Mouse (Mus musculus) neural tube, embryonic 10.5 days (tissue): ENCODE results near the gene Cbx5.
A peak's percentile ranks its signal among the peaks of the same experiment; 100 is the strongest.

Experiments used
- DNase-seq: peaks from one replicate; pipeline ENCODE4 v3.0.0-alpha.2; 2017; ENCODE audit warnings: low spot score; ENCODE audit errors: extremely low spot score

Gene Cbx5

DNA sequence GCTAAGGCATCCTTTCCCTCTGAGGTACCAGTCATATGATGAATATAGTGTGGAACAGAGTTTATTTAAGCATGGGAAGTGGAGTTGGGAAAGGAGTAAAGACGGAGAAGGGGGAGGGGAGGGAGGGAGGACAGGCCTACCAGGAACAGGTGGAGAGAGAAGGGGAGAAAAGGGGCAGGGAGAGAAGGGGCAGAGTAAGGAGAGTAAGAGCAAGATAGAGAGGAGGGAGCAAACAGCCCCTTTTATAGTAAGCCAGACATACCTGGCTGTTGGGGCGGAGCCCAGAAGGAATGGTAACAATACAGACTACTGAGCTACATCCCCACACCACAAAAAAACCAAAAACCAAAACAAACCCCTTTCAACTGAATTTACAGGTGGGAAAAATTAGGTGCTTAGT is 23.6 kb downstream of the Cbx5 start:
- no peak for DNase-seq

GRCm38 (mm10) chr15:103214971-103215907 is 24.4 kb downstream of the Cbx5 start:
- peak; percentile 92 for DNase-seq

DNA sequence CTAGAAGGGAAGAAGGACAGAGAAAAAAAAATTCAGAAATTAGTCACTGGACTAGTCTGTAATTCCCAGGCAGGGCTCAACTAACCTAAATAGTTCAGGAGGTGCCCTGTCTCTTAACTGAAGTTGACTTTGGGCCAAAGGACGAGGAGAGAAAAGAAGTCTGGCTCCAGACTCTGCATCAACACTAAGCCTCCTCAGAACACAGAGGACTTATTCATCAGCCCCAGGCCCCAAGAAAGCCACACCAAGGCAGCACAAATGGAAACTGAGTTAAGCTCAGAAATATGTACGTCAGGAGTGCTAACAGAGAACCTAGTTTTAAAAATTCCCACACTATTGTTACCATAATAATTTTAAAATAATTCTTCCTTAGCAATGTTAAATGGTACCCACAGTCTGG is 25.5 kb downstream of the Cbx5 start:
- DNase-seq = no peak

DNA sequence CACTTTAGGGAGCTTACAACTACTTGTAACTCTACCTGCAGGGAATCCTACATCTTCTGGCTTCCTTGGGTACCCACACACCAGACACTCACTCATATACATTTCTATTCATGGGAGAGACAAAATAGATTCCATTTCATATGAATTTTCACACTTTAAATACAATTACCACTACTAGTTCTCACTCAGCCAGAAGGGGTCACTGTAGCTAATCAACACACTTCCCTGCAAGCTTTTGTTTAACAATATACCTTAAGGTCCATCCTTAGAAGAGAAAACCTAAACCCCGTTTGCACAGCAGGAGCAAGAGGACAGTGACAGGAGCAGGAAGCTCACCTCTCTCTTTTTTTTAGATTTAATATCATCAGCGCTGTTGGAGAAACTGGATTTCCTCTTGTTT is 34.5 kb downstream of the Cbx5 start:
- no peak for DNase-seq

GRCm38 (mm10) chr15:103202088-103202793 is 37.4 kb downstream of the Cbx5 start:
- no peak for DNase-seq

DNA sequence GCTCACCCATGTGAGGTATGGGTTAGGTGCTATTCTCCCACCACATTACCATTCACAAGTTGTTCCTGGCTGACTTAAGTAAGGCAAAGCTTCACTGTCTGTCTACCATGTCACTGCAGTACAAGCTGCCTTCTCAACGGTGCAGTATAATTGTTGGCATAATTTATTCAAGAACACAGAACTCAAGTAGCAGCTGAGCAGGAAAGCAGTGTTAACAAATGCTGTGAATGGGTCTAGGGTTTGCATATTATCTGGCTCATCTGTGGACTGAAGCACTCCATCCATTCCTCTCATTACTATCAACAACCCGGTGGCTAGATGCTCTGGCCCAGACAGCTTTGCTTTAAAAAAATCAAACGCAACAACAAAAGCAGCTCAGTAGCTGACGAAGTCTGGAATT is 41.8 kb downstream of the Cbx5 start:
- no peak for DNase-seq

GRCm38 (mm10) chr15:103196835-103197234 is 42.8 kb downstream of the Cbx5 start:
- no peak for DNase-seq

DNA sequence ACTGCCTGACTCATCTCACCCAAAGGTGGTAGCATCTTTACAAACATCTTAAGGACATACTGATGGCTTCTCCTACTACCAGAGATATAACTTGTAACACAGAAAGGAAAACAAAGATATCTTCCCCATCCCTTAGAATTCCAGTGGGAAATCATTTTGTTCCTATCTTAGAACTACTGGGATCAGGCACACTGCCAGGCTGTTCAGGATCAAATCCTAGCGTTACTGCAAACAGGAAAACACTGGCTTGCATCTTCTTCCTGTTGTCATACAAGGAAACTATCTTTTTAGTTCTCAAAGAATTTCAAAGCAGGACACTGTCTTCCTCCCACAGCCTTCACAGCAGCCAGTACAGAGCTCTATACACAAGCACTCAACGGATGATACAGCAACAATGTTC is 46.0 kb downstream of the Cbx5 start:
- DNase-seq = no peak

DNA sequence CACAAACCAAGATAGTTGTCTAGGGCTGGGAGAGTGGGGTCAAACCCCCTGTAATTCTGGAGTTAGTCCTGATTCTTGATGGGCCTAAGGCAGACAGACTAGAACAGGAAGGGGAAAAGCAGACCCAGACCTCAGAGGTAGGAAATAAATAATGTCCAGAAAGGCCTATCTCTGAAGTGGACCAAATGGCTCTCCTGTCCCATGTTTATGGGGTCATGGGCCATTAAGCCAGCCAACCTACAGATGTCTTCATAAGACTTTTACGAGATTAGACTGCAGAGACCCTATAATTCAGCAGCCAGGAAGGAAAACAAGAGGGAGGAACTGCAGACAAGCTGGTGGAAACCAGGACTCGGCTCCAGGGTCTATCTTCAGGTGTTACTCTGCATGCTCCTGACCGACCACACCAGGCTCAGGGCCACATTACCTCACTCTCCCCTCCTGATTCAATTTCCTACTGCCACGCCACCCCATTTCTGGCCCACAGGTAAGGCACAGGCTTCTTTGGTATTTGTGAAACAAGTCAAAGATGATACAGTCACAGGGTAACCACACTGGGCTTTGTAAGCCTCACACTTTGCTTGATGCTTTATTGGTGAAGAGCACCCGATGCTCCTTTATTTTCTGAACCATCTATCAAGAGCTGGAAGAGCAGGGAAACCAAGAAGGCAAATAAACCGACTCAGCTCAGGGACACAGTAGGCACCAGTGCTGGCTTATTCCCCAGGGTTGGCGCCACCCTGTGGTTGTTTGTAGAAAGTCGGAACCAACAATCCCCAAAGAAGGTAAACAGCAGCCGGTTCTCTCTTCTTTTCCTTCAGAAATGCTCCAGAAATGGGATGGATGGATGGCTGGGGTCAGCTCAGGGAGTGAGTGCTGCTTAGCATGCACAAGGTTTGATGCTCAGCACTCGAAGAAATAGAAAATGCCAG is 48.8 kb downstream of the Cbx5 start:
- DNase-seq = peak; percentile 36

- DNase-seq = no peak
These were observed 49.5 kb downstream of the Cbx5 start for GRCm38 (mm10) chr15:103190083-103190482.

DNA sequence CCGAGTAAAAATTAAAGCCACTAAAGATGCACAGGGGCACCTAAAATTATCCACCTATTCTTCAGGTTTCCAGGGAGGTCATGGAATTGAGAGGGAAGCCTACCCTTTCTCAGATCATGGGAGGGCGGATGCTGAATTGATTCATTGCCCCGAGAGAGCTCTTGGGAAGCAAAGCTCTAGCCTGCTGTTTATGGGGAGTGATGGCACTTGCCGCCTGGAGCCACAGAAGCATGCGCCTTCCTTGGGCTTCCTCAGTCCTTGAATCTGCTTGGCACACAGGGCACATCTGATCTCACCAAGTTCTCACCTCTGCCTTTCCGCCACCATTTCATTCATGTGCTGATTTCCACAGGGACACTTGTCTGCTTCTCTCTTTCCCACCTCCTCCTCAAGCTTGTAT is 51.8 kb downstream of the Cbx5 start:
- no peak for DNase-seq

DNA sequence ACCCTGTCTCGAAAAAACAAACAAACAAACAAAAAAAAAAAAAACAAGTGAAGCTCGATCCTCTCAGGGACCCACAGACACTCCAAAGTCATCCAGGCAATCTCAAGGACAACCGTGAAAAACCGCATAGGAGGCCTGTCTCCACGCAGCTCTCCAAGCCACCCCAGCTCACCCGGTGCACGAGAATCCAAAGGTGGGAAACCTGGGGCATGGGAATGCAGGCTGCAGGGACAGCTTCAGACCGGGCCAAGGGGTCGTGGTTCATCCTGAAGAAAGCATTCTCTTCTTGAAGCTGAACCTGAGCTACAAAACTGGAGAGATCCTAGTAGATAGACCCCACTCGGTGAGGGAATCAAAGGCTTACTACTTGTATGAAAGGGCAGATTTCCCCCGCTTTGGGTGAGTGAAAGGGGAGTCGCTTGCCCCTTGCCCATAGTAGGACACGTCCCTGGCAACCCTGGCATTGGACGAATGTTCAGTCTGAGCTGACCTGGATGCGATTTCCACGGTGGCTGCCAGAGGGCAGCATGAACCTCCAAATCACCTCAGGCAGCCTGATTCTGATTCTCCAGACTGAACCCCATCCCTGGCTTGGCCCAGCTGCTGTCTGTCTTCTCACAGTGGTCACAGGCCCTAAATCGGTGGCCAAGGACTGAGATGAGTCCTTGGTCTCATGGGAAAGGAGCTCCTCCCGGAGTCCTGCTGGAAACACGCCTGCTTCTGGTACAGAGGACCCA is 54.0 kb downstream of the Cbx5 start:
- DNase-seq = peak; percentile 54

DNA sequence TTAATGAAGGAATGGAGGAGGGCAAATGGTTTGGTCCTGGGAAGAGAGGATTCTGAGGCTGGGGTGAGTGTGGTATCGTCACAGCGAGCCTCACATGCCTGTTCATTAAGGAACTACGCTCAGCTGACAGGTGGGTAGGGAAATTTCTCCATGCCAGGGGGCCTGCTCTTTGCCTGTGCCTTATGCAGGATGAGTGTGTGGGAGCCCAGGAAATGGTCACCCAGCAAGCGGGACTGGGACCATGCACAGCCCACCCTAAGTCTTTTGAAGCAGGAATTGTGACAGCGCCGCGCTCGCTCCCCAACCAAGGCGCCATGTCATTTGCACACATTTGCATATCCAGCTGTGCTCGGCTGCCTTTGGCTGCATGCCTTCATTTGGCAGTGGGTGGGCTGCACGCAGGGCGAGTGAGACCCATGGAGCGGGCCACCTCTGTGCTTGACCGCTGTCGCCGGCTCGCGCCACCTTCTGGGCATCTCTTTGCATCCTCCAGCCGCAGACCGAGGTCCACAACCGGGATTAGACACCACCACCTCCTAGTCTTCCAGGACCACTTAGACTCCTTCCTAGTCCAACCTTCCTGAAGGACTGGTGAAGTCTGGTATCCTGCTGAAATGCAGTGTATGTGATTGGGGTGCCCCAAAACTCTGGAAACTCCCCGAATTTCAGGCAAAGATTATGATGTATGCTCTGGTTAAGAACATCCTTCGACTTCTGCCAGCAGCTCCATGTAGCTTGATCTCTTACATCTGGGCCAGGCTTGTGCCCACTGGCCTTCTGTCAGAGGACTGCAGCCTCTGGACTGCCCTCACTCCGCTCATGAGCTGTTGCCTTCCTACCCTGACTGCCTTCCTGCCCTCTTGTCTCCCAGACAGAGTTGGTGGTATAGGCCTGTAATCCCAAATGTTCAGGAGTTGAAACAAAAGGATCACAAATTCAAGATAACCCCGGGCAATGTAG is 55.7 kb downstream of the Cbx5 start:
- peak; percentile 60 for DNase-seq

DNA sequence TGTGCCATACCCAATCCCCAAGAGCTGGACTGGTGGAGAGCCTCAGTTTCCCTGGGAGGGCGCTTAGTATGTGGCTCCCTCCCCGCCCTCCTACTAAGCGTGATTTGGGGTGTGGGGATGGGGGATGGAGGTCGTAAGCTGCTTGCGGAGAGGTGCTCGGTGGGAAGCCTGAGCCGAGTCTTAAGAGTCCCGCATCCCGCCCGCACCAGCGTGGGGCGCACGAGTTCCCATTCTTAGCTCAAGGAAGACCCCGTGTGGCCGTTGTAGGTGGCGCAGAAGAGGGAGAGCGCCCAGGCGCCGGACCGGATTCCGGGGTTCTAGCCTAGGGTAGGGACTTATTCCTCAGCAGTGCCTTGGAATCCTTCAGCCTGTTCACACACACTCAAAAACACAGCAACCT is 56.5 kb downstream of the Cbx5 start:
- peak; percentile 79 for DNase-seq

DNA sequence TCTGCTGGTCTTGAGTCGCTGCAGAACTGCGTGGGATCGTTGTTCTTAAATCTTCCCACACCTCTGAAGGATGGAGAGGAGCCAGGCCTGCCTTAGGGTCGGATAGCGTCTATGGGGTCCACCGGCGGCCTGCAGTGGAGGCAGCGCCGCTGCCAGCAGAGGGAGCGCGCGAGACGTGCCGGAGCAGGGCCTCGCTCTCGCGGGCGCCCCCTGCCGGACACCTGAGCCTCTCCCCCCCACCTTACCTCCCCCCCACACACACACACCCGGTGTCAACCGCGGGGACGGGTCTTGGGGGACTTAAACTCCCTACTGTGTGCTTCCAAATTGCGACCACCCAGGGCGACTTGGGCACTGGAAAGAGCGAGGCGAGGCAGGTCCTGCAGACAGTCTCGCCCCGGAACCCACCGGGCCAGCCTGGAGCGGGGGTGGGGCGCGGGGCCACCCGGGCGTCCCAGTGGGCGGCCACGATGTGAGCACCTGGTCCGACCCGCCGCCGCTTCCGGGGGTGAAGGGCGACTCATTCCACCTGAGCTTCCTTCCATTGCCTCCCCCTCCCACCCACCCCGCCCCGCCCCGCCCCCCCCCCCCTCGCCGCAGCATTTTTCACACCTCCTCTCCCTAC is 57.3 kb downstream of the Cbx5 start:
- peak; percentile 89 for DNase-seq

DNA sequence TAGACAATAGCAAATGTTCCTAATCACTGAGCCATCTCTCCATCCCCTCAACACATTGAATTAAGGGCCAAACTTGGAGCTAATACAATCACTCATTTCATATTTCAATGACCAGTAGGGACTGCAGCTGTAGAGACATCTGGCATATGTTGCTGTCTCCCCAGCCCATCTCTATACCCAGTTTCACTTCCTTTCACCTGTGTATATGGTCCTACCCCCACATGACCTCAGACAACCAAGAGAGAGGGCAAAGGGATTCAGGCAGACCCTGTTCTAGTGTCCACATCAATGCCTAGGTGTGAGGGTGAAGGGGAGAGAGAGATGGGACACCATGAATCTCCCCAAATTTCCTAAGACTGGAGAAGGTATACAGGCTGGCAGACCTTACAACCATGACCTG is 59.2 kb downstream of the Cbx5 start:
- no peak for DNase-seq

GRCm38 (mm10) chr15:103178767-103179166 is 60.8 kb downstream of the Cbx5 start:
- no peak for DNase-seq

- DNase-seq = peak; percentile 79
These were observed 61.5 kb downstream of the Cbx5 start for GRCm38 (mm10) chr15:103178137-103178536.

- DNase-seq = peak; percentile 62
These were observed 62.0 kb downstream of the Cbx5 start for GRCm38 (mm10) chr15:103177611-103178041.
